Mouse (Mus musculus): ENCODE measurements around the gene Itga2b. TPM values are rescaled to one million over a fixed set of nuclear protein-coding genes. Genes with fewer than 3 reads are reported as not detected.

The Itga2b gene
- total RNA-seq (2014; rRNA removed), result 2.6 and 4.7 TPM in 2 replicates
- 15.4 and 15.5 TPM in 2 replicates for polyA plus RNA-seq (2015; fragmentation: Nextera tagmentation; extraction: Ambion mirVana)

DNA sequence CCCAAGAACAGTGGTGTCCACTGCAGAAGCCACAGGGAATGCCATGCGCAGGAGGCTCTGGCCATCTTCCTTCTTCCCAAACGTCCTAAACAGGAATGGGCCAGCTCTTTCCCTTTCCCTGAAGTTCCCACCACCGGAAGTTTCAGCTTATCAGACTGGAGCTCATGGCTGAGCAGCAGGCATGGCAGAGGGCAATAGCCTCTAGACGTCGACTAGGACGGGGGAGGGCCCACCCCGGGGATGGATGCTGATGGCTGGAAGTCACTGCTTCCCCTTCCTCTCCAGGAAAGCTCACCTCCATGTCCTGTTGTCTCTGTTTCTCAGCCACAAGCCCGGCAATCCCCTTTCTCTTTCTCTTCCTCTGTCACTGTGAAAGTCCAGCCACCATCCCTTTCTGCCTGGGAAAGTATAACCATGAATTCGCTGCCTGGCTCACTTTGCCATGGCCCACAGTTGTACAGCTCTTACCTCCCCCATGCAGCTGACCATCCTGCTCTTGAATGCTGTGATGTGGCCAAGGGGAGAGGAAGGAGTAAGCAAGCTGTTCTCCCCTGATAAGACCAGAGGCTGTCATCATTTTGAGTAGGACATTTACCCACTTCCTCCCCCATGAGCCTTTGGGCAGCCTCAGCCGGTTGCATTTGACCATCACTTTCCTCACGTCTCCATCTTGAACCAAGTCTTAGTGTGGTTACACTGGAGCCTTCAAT lies at the start of gene Itga2b:
Gene Itga2b (minus strand): TSS at position 475 of the 710 bp plus-strand sequence.
- H3K4me3 ChIP-seq (ENCODE audit: low read depth, low read length), result no peak within 1 kb of the TSS
- no peaks in the 10 kb centered on the region for H3K27me3 ChIP-seq (ENCODE audit: insufficient read depth, low read length)
- no peak within 1 kb of the TSS for H3K9ac ChIP-seq (replicated peaks; ENCODE audit: low read length, poor library complexity, severe bottlenecking)
- H3K4me1 ChIP-seq (ENCODE audit: insufficient read depth, low read length), result peaks cover 8% of the 10 kb centered on the region
- 68% methylated on average over 11 of the region's 11 CpGs for WGBS
- no peaks in the 10 kb centered on the region for H3K9me3 ChIP-seq (ENCODE audit: low read length)
- DNase-seq (ENCODE audit: low spot score), result no peak
- no peak within 1 kb of the TSS for H3K27ac ChIP-seq (ENCODE audit: low read depth, low read length)
- no peak within 1 kb of the TSS for H3K4me2 ChIP-seq (ENCODE audit: low read depth, low read length, poor library complexity, severe bottlenecking)
- no peak for ATAC-seq (ENCODE audit: low FRiP score)
- no peak for TF ChIP-seq CTCF (IDR thresholded peaks at IDR 0.05)
- H3K36me3 ChIP-seq (ENCODE audit: insufficient read depth, low read length), result no peaks in the 10 kb centered on the region

- ATAC-seq (ENCODE audit: low FRiP score), result no peak
- Histone ChIP-seq H3K36me3 (ENCODE audit: insufficient read depth, low read length) (no peaks in the 10 kb centered on the region; the same call in 1 of the 2 replicates), H3K4me3 (ENCODE audit: low read depth, low read length) (no peak overlapping the region), H3K27ac (ENCODE audit: low read depth, low read length) (no peak overlapping the region), H3K9ac (replicated peaks; ENCODE audit: low read length, poor library complexity, severe bottlenecking) (no peak overlapping the region), H3K4me2 (ENCODE audit: low read depth, low read length, poor library complexity, severe bottlenecking) (no peak overlapping the region), H3K4me1 (ENCODE audit: insufficient read depth, low read length) (no peaks in the 10 kb centered on the region), H3K27me3 (ENCODE audit: insufficient read depth, low read length) (no peaks in the 10 kb centered on the region), H3K9me3 (ENCODE audit: low read length) (no peaks in the 10 kb centered on the region)
- no peak for DNase-seq (ENCODE audit: low spot score)
- no peak for TF ChIP-seq CTCF (IDR thresholded peaks at IDR 0.05)
- 97% methylated on average over 1 of the region's 1 CpGs for WGBS
Measured at GRCm38 (mm10) chr11:102514793-102515424, 45.0 kb upstream of the Itga2b start.

DNA sequence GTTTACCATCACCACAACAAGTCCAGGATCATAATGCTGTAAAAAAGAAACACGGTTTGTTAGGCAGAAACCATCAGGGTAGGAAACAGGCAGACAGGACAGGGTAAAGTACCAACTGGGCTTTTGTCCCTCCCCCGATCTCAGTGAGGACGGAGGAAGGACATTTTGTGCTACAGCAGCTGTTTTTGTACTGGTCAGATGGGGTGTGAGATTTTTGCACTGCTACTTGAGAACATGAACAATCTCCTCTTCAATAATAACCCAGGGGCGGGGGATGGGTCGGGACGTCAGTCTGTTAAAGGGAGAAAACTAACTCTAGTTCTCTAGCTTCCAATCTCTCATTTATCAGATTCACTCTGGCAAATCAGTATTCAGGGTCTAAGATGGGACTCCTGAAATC lies 40.3 kb upstream of the Itga2b start:
- ATAC-seq (ENCODE audit: low FRiP score), result no peak
- Histone ChIP-seq H3K9ac (replicated peaks; ENCODE audit: low read length, poor library complexity, severe bottlenecking) (no peak overlapping the region), H3K9me3 (ENCODE audit: low read length) (no peaks in the 10 kb centered on the region), H3K4me2 (ENCODE audit: low read depth, low read length, poor library complexity, severe bottlenecking) (no peak overlapping the region), H3K36me3 (ENCODE audit: insufficient read depth, low read length) (no peaks in the 10 kb centered on the region; the same call in none of the 2 replicates), H3K4me3 (ENCODE audit: low read depth, low read length) (no peak overlapping the region), H3K4me1 (ENCODE audit: insufficient read depth, low read length) (no peaks in the 10 kb centered on the region), H3K27me3 (ENCODE audit: insufficient read depth, low read length) (no peaks in the 10 kb centered on the region), H3K27ac (ENCODE audit: low read depth, low read length) (no peak overlapping the region)
- DNase-seq (ENCODE audit: low spot score), result no peak
- no peak for TF ChIP-seq CTCF (IDR thresholded peaks at IDR 0.05)
- 75% methylated on average over 6 of the region's 6 CpGs for WGBS

GRCm38 (mm10) chr11:102496732-102497131 lies 26.8 kb upstream of the Itga2b start:
- no peak overlapping the region for H3K4me3 ChIP-seq (ENCODE audit: low read depth, low read length)
- H3K9me3 ChIP-seq (ENCODE audit: low read length), result no peaks in the 10 kb centered on the region
- DNase-seq (ENCODE audit: low spot score) (no peak), ATAC-seq (ENCODE audit: low FRiP score) (no peak)
- H3K4me1 ChIP-seq (ENCODE audit: insufficient read depth, low read length), result no peaks in the 10 kb centered on the region
- H3K9ac ChIP-seq (replicated peaks; ENCODE audit: low read length, poor library complexity, severe bottlenecking), result no peak overlapping the region
- TF ChIP-seq CTCF (IDR thresholded peaks at IDR 0.05), result no peak
- no peak overlapping the region for H3K4me2 ChIP-seq (ENCODE audit: low read depth, low read length, poor library complexity, severe bottlenecking)
- 73% methylated on average over 2 of the region's 2 CpGs for WGBS
- H3K27ac ChIP-seq (ENCODE audit: low read depth, low read length), result no peak overlapping the region
- peaks cover 21% of the 10 kb centered on the region for H3K36me3 ChIP-seq (ENCODE audit: insufficient read depth, low read length)
- no peaks in the 10 kb centered on the region for H3K27me3 ChIP-seq (ENCODE audit: insufficient read depth, low read length)

DNA sequence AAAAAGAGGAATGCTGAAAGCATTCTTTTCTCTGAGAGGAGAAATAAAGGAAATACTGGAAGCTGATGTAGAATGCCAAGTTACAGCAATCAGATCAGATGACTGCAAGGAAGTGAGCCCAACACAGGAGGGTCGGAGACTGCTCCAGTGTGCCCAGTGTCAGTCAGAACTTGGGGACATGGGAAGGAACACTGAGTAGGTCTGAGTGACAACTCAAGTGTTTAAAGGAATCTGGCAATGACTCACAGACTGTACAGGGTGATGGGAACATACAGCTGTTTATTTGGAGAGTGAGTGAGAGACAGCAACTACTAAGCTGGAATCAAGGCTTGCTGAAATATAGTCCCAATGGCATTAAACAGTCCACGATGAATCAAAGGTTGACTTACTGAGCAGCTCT lies 26.3 kb upstream of the Itga2b start:
- DNase-seq (ENCODE audit: low spot score) (no peak), ATAC-seq (ENCODE audit: low FRiP score) (no peak)
- H3K27ac ChIP-seq (ENCODE audit: low read depth, low read length), result no peak overlapping the region
- H3K4me2 ChIP-seq (ENCODE audit: low read depth, low read length, poor library complexity, severe bottlenecking), result no peak overlapping the region
- no peaks in the 10 kb centered on the region for H3K27me3 ChIP-seq (ENCODE audit: insufficient read depth, low read length)
- no peak for TF ChIP-seq CTCF (IDR thresholded peaks at IDR 0.05)
- no peaks in the 10 kb centered on the region for H3K9me3 ChIP-seq (ENCODE audit: low read length)
- H3K36me3 ChIP-seq (ENCODE audit: insufficient read depth, low read length), result peaks cover 21% of the 10 kb centered on the region
- no peak overlapping the region for H3K9ac ChIP-seq (replicated peaks; ENCODE audit: low read length, poor library complexity, severe bottlenecking)
- no peak overlapping the region for H3K4me3 ChIP-seq (ENCODE audit: low read depth, low read length)
- no peaks in the 10 kb centered on the region for H3K4me1 ChIP-seq (ENCODE audit: insufficient read depth, low read length)
- 78% methylated on average over 2 of the region's 2 CpGs for WGBS

DNA sequence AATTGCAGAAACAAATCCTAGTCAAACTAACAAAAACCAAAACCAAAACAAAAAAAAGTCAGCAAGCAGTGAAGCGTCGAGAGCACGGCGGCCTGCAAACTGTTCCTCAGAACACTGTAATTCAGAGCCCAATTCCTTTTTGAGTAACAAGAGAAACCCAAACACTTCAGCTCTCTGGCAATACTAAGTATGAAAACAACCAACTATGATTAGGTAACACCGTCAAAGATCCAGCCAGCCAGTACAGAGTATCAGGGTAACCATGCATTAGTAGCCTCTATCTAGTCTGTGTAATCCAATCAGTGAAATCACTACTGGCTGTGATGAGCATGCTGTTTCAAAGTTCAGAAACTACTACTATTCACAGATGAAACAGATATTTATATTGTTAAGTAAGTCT lies 25.8 kb upstream of the Itga2b start:
- WGBS, result 97% methylated on average over 5 of the region's 5 CpGs
- no peak for ATAC-seq (ENCODE audit: low FRiP score)
- no peak for DNase-seq (ENCODE audit: low spot score)
- Histone ChIP-seq H3K4me1 (ENCODE audit: insufficient read depth, low read length) (no peaks in the 10 kb centered on the region), H3K9me3 (ENCODE audit: low read length) (no peaks in the 10 kb centered on the region), H3K4me2 (ENCODE audit: low read depth, low read length, poor library complexity, severe bottlenecking) (no peak overlapping the region), H3K27me3 (ENCODE audit: insufficient read depth, low read length) (no peaks in the 10 kb centered on the region), H3K36me3 (ENCODE audit: insufficient read depth, low read length) (peaks cover 20% of the 10 kb centered on the region), H3K27ac (ENCODE audit: low read depth, low read length) (no peak overlapping the region), H3K4me3 (ENCODE audit: low read depth, low read length) (no peak overlapping the region), H3K9ac (replicated peaks; ENCODE audit: low read length, poor library complexity, severe bottlenecking) (no peak overlapping the region)
- TF ChIP-seq CTCF (IDR thresholded peaks at IDR 0.05), result no peak

All from midbrain, postnatal 0 days (tissue).